Mouse (Mus musculus) liver, embryonic 15.5 days (tissue): ENCODE results near the gene Dedd2. TPM values are rescaled to one million over a fixed set of nuclear protein-coding genes. Genes with fewer than 3 reads are reported as not detected.
A peak's percentile ranks its signal among the peaks of the same experiment; 100 is the strongest.

ENCODE experiments used
- ATAC-seq: fragments of 200-750 bp; cut with Nextera tagmentation; 2 replicates; pipeline ENCODE4 v1.8.0; 2017; ENCODE audit warnings: moderate number of reproducible peaks, mild to moderate bottlenecking, moderate library complexity; ENCODE audit not compliant: insufficient read depth
- H3K27ac ChIP-seq: fragments of 300-500 bp; sonication (generic); replicated peaks from 2 replicates; pipeline ENCODE4 v1.5.1; 2015; ENCODE audit warnings: mild to moderate bottlenecking, inconsistent platforms
- H3K27me3 ChIP-seq: fragments of 300-500 bp; sonication (generic); 2 replicates; pipeline ENCODE4 v1.6.1; 2015; ENCODE audit warnings: mild to moderate bottlenecking, inconsistent platforms
- H3K36me3 ChIP-seq: fragments of 300-500 bp; sonication (generic); replicated peaks from 2 replicates; pipeline ENCODE4 v1.6.1; 2015; ENCODE audit warnings: moderate library complexity, mild to moderate bottlenecking, inconsistent platforms
- H3K4me1 ChIP-seq: fragments of 300-500 bp; sonication (generic); replicated peaks from 2 replicates; pipeline ENCODE4 v1.6.1; 2015; ENCODE audit warnings: inconsistent platforms
- H3K4me2 ChIP-seq: fragments of 300-500 bp; sonication (generic); 2 replicates; pipeline ENCODE4 v1.6.1; 2015; ENCODE audit warnings: moderate library complexity, mild to moderate bottlenecking, inconsistent platforms
- H3K4me3 ChIP-seq: fragments of 300-500 bp; sonication (generic); replicated peaks from 2 replicates; pipeline ENCODE4 v1.5.1; 2015; ENCODE audit warnings: mild to moderate bottlenecking, inconsistent platforms
- H3K9ac ChIP-seq: fragments of 300-500 bp; sonication (generic); 2 replicates; pipeline ENCODE4 v1.6.1; 2015; ENCODE audit warnings: moderate library complexity, mild to moderate bottlenecking, inconsistent platforms
- H3K9me3 ChIP-seq: fragments of 300-500 bp; sonication (generic); replicated peaks from 2 replicates; pipeline ENCODE4 v1.6.1; 2016; ENCODE audit warnings: inconsistent platforms
- WGBS: fragments of 180-500 bp; shearing (Covaris S2); methylation state at CpG from one replicate; pipeline ENCODE4 v1.1.7; 2015; ENCODE audit warnings: mixed read lengths; ENCODE audit not compliant: insufficient replicate concordance; 5-methylcytosine and 5-hydroxymethylcytosine counted together
- polyA plus RNA-seq: library from polyadenylated mRNA; unstranded; fragments of >200 nt; fragmentation: Nextera tagmentation; extraction: Ambion mirVana; gene quantifications from 2 replicates; pipeline ENCODE4 v1.2.1, GENCODE M21; 2015

The Dedd2 gene
- polyA plus RNA-seq, 1 experiment from 2014 or later: 35.4 TPM

DNA sequence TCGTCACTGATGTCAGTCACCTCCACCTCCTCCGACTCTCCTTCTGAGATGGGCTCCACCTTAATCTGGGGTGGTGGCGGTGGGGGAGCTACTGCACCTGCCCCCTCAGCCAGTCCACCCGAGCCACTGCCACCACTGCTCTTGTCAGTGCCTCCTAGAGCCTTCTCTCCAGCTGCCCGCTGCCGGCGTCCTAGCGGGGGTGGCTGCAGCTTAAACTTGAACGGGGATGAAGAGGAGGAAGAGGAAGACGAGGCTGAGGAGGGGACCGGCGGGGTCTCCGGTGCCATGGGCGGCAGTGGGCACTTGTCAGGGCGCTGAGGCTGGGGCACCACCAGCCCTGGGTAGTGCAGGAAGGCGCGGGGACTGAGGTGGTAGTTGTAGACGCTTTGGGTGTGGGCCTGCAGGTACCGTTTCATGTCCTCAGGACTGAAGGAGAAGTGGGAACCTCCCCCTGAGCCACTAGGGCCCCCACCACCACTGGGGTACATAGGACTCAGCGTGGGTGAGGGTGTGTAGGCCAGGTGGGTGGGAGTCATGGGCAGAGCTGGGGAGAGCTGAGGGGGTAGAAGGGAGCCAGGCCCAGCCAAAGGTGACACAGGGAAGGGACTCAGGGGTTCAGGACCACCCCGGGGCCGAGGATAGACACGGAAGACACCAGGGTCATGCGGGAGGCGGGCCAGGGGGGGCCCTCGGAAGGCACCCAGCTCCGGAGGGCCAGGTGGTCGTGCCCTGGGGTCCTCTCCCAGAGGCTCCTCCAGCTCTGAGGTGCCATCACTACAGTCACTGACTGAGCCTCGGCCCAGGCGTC, 24.4 kb upstream of the Dedd2 start:
- Histone ChIP-seq H3K27me3 (peaks cover 6% of the 10 kb centered on the region; the same call in 1 of the 2 replicates), H3K4me1 (peaks cover 46% of the 10 kb centered on the region), H3K36me3 (peaks cover 37% of the 10 kb centered on the region), H3K9me3 (no peaks in the 10 kb centered on the region), H3K4me2 (no peak overlapping the region), H3K27ac (no peak overlapping the region), H3K9ac (no peak overlapping the region), H3K4me3 (no peak overlapping the region)
- ATAC-seq: no peak
- WGBS: 85% methylated on average over 30 of the region's 30 CpGs

DNA sequence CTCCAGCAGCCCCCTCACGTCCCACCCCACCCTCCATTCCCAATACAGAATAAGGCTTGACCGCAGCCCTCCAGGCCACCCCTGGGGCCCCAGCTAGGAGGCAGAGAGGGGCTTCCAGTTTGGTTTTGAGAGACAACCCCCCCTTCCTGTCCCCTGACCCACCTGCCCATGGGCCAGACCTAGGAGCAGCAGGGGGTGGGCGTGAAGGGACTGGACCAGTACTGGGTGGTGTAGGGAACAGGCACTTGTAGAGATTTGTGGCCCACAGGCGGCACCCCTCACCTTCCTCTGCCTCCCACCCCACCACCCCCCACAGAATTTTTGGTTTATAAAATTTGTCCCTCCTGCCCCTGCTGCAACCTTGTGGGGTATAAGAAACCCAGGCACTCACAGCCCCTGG, 22.9 kb upstream of the Dedd2 start:
- Histone ChIP-seq H3K4me2 (no peak overlapping the region), H3K27me3 (no peaks in the 10 kb centered on the region), H3K9ac (no peak overlapping the region), H3K4me3 (no peak overlapping the region), H3K27ac (no peak overlapping the region), H3K4me1 (peaks cover 46% of the 10 kb centered on the region), H3K36me3 (peaks cover 37% of the 10 kb centered on the region), H3K9me3 (no peaks in the 10 kb centered on the region)
- WGBS: 78% methylated on average over 4 of the region's 4 CpGs
- ATAC-seq: no peak

GRCm38 (mm10) chr7:25241062-25241461, 20.6 kb upstream of the Dedd2 start:
- Histone ChIP-seq H3K9ac (no peak overlapping the region), H3K27me3 (no peaks in the 10 kb centered on the region), H3K4me2 (no peak overlapping the region), H3K36me3 (peaks cover 36% of the 10 kb centered on the region), H3K9me3 (no peaks in the 10 kb centered on the region), H3K4me1 (peaks cover 30% of the 10 kb centered on the region), H3K4me3 (no peak overlapping the region), H3K27ac (0 out of 2 replicates have a peak overlapping the region, but pooled peaks have one; percentile 1)
- no peak for ATAC-seq
- WGBS: 53% methylated on average over 2 of the region's 2 CpGs

- Histone ChIP-seq H3K36me3 (peaks cover 34% of the 10 kb centered on the region), H3K4me3 (no peak overlapping the region), H3K4me1 (peaks cover 31% of the 10 kb centered on the region), H3K9ac (no peak overlapping the region), H3K27ac (no peak overlapping the region), H3K4me2 (no peak overlapping the region), H3K9me3 (no peaks in the 10 kb centered on the region), H3K27me3 (no peaks in the 10 kb centered on the region)
- 78% methylated on average over 7 of the region's 7 CpGs for WGBS
- no peak for ATAC-seq
These were observed 20.2 kb upstream of the Dedd2 start for GRCm38 (mm10) chr7:25240631-25241030.

- peak overlapping the region; percentile 91 for H3K27ac ChIP-seq
- H3K27me3 ChIP-seq: no peaks in the 10 kb centered on the region
- peak overlapping the region; percentile 88 for H3K4me3 ChIP-seq
- peak overlapping the region; percentile 85 for H3K4me2 ChIP-seq
- H3K36me3 ChIP-seq: peaks cover 34% of the 10 kb centered on the region
- no peaks in the 10 kb centered on the region for H3K9me3 ChIP-seq
- peak overlapping the region; percentile 56 for H3K9ac ChIP-seq
- ATAC-seq: peak; percentile 9
- WGBS: 3% methylated on average over 30 of the region's 30 CpGs
- H3K4me1 ChIP-seq: peaks cover 40% of the 10 kb centered on the region
These were observed 18.6 kb upstream of the Dedd2 start for GRCm38 (mm10) chr7:25238829-25239623.

GRCm38 (mm10) chr7:25238015-25238706, 17.7 kb upstream of the Dedd2 start:
- Histone ChIP-seq H3K4me3 (peak overlapping the region; percentile 88), H3K27ac (peak overlapping the region; percentile 91), H3K4me1 (peaks cover 40% of the 10 kb centered on the region), H3K9me3 (no peaks in the 10 kb centered on the region), H3K36me3 (peaks cover 38% of the 10 kb centered on the region), H3K27me3 (no peaks in the 10 kb centered on the region), H3K9ac (peak overlapping the region; percentile 98), H3K4me2 (peak overlapping the region; percentile 85)
- ATAC-seq: peak; percentile 91
- under 1% methylated on average over 23 of the region's 23 CpGs for WGBS

DNA sequence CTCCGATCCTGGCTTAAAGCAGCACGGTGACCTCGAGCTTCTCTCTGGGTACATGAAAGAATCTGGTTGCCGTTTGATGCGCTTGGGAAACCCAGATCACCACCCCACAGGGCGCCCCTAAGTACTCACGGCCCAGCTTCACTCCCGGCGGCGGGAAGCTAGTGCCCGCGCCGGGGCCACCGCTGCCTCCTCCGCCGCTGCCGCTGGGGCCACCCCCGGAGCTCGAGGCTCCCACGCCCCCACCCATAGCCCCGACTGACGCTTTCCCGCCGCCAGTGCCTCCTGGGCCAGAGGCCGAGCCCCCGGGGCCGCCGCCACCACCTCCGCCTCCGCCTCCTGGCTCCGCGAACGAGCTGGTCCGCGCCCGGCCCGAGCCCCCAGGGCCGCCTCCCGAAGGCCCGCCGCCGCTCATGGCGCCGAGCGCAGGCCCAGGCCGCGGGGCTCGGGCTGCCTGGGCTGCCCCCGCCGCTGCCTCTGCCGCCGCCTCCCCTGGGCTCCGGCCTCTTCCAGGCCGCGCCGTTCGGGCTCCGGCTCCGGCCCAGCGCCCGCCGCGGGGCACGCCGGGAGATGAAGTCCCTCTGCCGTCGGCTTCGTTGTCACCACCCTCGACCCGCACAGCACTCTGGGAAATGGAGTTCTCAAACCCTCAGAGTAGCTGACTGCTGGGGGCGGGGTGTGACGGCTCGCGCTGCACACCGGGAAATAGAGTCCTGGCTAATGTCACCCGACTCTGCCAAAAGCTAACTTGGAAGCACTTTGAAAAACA, 17.0 kb upstream of the Dedd2 start, which contains the start of gene Gsk3a:
Gene Gsk3a (minus strand): TSS at position 603 of the 766 bp plus-strand sequence.
- H3K36me3 ChIP-seq: peaks cover 38% of the 10 kb centered on the region
- WGBS: 0% methylated on average over 76 of the region's 76 CpGs
- peak; percentile 82 for ATAC-seq
- peak within 1 kb of the TSS; percentile 91 for H3K27ac ChIP-seq
- H3K4me2 ChIP-seq: peak within 1 kb of the TSS; percentile 85
- H3K9ac ChIP-seq: peak within 1 kb of the TSS; percentile 98
- no peaks in the 10 kb centered on the region for H3K27me3 ChIP-seq
- H3K4me3 ChIP-seq: peak within 1 kb of the TSS; percentile 88
- peaks cover 40% of the 10 kb centered on the region for H3K4me1 ChIP-seq
- no peaks in the 10 kb centered on the region for H3K9me3 ChIP-seq

DNA sequence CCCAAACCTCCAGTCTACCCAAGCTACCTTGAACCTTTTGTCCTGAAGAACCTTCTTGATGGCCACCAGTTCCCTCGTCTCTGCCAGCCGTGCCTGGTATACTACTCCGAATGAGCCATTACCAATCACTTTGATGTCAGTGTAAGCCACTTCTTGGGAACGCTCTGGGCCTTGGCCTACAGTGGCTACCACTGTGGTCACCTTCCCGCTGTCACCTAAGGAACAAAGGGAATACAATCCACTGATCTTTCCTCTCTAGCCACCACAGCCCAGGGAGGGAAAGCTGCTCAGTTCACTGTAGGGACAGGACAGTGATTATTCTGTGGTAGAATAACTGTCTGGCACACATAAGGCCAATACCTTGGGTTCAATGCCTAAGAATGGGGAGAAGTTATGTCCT, 15.1 kb upstream of the Dedd2 start:
- WGBS: 93% methylated on average over 5 of the region's 5 CpGs
- Histone ChIP-seq H3K27ac (no peak overlapping the region), H3K27me3 (no peaks in the 10 kb centered on the region), H3K4me3 (peak overlapping the region; percentile 88), H3K4me2 (peak overlapping the region; percentile 85), H3K9ac (peak overlapping the region; percentile 98; the same call in 1 of the 2 replicates), H3K36me3 (peaks cover 54% of the 10 kb centered on the region), H3K9me3 (no peaks in the 10 kb centered on the region), H3K4me1 (peaks cover 40% of the 10 kb centered on the region)
- no peak for ATAC-seq

DNA sequence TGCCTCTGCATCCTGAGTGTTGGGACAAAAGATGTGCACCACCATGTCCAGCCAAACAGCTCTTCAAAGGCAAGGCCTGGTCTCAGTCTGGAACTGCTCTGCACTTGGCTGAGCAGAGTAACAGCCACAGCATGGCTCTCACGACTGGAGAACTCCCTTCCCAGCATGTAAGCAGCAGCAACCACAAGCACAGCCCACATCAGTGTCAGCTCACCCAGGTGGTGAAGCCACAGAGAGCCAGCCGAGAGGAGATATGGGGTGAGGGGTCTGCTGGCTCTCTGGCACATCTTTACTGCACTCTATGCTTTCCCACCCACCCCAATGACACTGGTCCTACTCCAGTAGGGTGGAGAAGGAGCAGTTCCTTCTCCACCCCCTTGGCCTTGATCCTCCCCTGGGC, 12.6 kb upstream of the Dedd2 start:
- Histone ChIP-seq H3K4me3 (no peak overlapping the region), H3K27me3 (no peaks in the 10 kb centered on the region), H3K4me2 (no peak overlapping the region), H3K9me3 (no peaks in the 10 kb centered on the region), H3K9ac (no peak overlapping the region), H3K4me1 (peaks cover 24% of the 10 kb centered on the region), H3K27ac (no peak overlapping the region), H3K36me3 (peaks cover 78% of the 10 kb centered on the region)
- WGBS: 57% methylated on average over 2 of the region's 2 CpGs
- ATAC-seq: no peak

GRCm38 (mm10) chr7:25232101-25232648, 11.8 kb upstream of the Dedd2 start:
- Histone ChIP-seq H3K4me1 (peaks cover 24% of the 10 kb centered on the region), H3K4me2 (no peak overlapping the region), H3K4me3 (no peak overlapping the region), H3K27me3 (no peaks in the 10 kb centered on the region), H3K36me3 (peaks cover 87% of the 10 kb centered on the region), H3K9ac (no peak overlapping the region), H3K9me3 (no peaks in the 10 kb centered on the region), H3K27ac (no peak overlapping the region)
- ATAC-seq: no peak
- 58% methylated on average over 5 of the region's 5 CpGs for WGBS
